Mouse (Mus musculus) kidney, postnatal 10 days (tissue): ENCODE measurements around the gene Gpr3.

Experiments used
- DNase-seq: peaks from one replicate; pipeline ENCODE4 v3.0.0; 2021; ENCODE audit warnings: mixed read lengths

Gpr3 gene

GRCm38 (mm10) chr4:133233285-133233976 lies 21.1 kb upstream of the Gpr3 start:
- DNase-seq = peak; percentile 65

GRCm38 (mm10) chr4:133229582-133229981 lies 17.2 kb upstream of the Gpr3 start:
- no peak for DNase-seq

DNA sequence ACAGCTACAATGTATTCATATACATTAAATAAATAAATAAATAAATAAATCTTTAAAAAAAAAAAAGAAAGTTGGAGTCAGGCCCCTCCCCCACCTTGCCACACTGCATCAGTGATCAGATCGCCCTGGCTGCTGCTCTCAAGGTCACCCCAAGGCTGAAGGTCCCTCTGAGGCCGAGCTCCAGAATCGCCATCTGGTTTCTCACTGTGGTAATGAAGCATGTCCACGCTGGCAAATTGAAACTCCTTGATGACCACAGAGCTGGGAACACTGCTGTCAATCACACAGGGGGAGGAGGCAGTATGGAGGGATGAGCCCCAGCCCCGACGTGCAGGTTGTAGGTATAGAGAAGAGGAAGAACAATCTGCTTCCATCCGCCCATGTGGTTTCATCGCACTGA lies 15.3 kb upstream of the Gpr3 start:
- DNase-seq = no peak

- no peak for DNase-seq
Observed at GRCm38 (mm10) chr4:133226073-133226472, 13.7 kb upstream of the Gpr3 start.

DNA sequence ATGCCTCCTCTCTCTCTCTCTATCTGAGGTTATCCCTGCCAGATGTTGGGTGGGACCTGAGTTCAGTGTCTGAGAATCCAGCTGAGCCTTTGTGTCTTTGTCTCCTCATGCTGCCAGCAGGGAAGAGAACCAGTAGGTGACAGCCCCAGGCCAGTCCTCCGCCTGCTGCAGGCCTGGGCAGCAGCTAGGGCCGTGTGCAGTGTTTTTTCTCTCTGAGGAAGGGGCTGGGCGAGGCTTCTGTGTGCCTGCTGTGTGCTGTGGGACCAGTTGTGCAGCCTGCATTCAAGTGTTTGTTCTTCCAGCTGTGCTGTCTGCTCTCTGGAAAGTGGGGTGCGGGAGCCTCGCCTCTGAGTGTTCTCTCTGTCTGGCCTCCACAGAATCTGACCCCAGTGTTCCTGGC lies 11.5 kb upstream of the Gpr3 start:
- no peak for DNase-seq

DNA sequence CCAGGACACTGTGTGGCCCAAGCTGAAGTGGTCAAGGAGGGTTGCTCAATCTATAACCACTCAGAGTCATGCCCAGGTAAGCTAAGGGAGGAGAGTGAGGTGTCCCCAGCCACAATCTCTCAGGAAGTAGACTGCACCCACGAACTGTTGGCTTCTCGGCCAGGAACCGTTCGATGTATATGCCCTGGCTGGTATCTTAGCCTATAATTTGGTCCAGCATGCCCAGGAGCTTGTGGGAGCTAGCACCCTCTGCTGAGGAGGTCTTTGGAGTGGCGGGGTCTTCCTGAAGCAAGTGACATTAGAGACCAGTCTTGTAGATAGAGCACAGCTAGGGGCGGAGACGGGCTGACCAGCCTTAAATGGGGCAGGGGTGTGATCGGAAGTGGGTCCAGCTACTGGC lies 9.4 kb upstream of the Gpr3 start:
- DNase-seq = no peak

- peak; percentile 79 for DNase-seq
Observed at GRCm38 (mm10) chr4:133220656-133221055, 8.3 kb upstream of the Gpr3 start.

DNA sequence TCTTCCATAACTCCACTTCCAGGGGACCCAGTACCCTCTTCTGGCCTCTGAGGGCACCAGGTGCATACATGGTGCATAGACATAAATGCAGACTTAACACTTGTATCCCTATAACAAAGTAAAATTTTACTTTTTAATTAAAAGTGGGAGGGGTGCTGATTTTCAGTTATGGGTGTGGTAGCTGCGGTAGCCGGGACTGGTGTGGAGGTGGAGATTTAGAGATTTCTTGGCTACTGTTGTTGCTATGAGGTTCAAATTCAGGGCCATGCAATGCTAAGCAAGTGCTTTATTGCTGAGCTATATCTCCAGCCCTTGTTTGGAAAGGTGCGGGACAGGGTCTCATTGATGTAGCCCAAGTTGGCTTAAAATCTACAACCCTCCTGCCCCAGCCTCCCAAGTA lies 6.4 kb upstream of the Gpr3 start:
- DNase-seq = no peak

DNA sequence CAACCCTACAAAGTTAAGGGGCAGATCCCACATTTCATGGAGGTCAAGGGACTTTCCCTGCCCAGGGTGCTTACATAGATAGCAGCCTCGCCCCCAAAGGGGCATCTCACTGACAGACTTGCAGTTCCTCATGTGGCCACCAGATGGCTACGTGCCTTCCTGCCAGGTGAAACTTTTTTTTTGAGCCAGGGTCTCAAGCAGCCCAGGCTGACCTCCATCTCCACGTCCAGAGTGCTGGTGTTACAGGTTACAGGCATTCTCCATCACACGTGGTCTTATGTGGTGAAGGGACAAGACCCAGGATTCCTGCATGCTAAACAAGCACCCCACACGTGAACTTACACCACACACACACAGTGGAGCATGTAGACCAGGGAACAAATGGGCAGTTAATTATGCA lies 5.3 kb upstream of the Gpr3 start:
- peak; percentile 84 for DNase-seq

- peak; percentile 8 for DNase-seq
Observed at GRCm38 (mm10) chr4:133213661-133214060, 1.3 kb upstream of the Gpr3 start.

- peak; percentile 56 for DNase-seq
Observed at GRCm38 (mm10) chr4:133213268-133213590, 893 bp upstream of the Gpr3 start.

- peak; percentile 89 for DNase-seq
Observed at GRCm38 (mm10) chr4:133212562-133213267, 379 bp upstream of the Gpr3 start.

GRCm38 (mm10) chr4:133210788-133211390 lies 1.4 kb downstream of the Gpr3 start:
- DNase-seq = no peak

- DNase-seq = no peak
Observed at GRCm38 (mm10) chr4:133210023-133210787, 2.1 kb downstream of the Gpr3 start.

- peak; percentile 73 for DNase-seq
Observed at GRCm38 (mm10) chr4:133209366-133209765, 3.0 kb downstream of the Gpr3 start.

DNA sequence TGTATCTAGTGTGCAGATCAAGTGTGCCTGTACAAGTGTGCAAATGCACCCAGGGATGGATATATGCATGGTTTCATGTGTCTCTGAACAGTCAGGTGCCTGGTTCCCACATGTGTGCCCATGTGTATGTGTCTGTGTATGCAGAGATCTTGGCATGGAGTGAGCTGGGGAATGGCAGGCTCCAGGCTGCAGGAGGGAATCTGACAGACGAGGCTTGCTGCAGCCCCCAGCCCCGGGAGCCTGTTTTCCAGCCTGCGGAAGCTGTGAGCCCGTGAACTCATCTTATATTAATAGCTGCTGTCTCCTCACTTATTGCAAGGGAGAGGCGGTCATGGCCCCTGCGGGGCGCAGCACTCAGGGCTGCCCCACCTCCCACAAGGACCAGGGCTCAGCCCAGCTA lies 8.0 kb downstream of the Gpr3 start:
- no peak for DNase-seq

- no peak for DNase-seq
Observed at GRCm38 (mm10) chr4:133203591-133203990, 8.7 kb downstream of the Gpr3 start.

GRCm38 (mm10) chr4:133202254-133202653 lies 10.1 kb downstream of the Gpr3 start:
- no peak for DNase-seq

- DNase-seq = peak; percentile 86
Observed at GRCm38 (mm10) chr4:133201006-133201771, 11.1 kb downstream of the Gpr3 start.

DNA sequence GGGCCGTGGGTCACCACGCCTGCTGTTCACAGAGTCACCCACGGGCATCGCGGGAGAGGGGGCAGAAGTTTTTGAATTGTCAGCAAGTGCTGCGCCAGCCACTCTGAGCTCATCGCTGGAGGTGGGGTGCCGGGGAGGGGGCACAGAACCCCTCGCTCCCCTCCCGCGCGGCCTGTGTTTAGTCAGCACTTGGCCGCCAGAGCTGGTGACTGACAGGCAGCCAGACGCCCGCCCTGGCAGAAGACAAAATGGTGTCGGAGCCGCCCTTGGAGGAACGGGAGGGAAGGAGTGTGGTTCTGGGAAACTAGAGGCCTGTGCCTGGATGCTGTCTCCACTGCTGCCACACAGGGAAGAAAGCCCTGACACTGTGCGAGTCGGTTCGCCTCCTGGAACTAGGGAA lies 12.0 kb downstream of the Gpr3 start:
- DNase-seq = peak; percentile 69

DNA sequence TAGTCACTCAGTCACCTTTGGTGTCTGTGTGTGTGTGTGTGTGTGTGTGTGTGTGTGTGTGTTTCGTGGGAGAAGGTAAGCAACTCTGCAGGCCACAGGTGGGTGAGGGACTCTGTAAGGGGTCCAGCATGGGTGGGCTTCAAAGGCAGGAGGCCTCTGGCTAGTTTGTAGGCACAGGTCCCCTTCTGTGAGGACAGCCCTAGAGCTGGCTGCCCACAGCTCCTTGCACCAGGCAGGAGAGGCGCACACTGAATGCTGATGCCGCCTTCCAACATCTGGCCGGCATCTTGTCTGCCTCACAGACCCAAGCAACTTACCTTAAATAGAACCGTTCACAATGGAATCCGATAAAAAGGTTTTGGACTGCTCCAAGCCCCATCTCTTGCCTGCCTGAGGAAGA lies 12.6 kb downstream of the Gpr3 start:
- no peak for DNase-seq

GRCm38 (mm10) chr4:133198337-133199180 lies 13.8 kb downstream of the Gpr3 start:
- DNase-seq = peak; percentile 75
